Mouse (Mus musculus) megakaryocyte-erythroid progenitor cell, adult 5 weeks (primary cell): ENCODE data around the gene Nop14. TPM values are rescaled to one million over a fixed set of nuclear protein-coding genes. Genes with fewer than 3 reads are reported as not detected.

Experiments used
- polyA plus RNA-seq: library from polyadenylated mRNA; stranded (reverse); fragments of >175 nt; gene quantifications from 2 replicates; pipeline ENCODE4 v1.2.3, GENCODE M21; 2012

The Nop14 gene
- 28.7 and 40.5 TPM in 2 replicates for polyA plus RNA-seq

GRCm38 (mm10) chr5:34659686-34660590 is at the start of gene Nop14, which contains the start of gene Grk4:
TSS of gene Nop14 (minus strand) at chr5:34660148.
TSS of gene Grk4 (plus strand) at chr5:34660379.

GRCm38 (mm10) chr5:34636481-34637287 is 23.3 kb downstream of the Nop14 start, which contains the start of gene Mfsd10:
TSS of gene Mfsd10 (minus strand) at chr5:34637212.

Other genes starting within 250 kb of the Nop14 start
- gene Tnip2, start 146.2 kb downstream of the Nop14 start, polyA plus RNA-seq: 11.3 and 16.4 TPM in 2 replicates
- gene Sh3bp2, start 134.3 kb downstream of the Nop14 start, polyA plus RNA-seq: 20.6 and 30.0 TPM in 2 replicates
- 253 and 289 TPM in 2 replicates for gene Add1, start 86.5 kb downstream of the Nop14 start, polyA plus RNA-seq
- 482 and 553 TPM in 2 replicates for gene Mfsd10, start 22.9 kb downstream of the Nop14 start, polyA plus RNA-seq
- gene Grk4, start 231 bp upstream of the Nop14 start, polyA plus RNA-seq: 0.59 and 1.1 TPM in 2 replicates
- gene Htt, start 101.6 kb upstream of the Nop14 start, polyA plus RNA-seq: 3.5 and 3.8 TPM in 2 replicates
- gene Msantd1, start 247.9 kb upstream of the Nop14 start, polyA plus RNA-seq: 1.5 and 4.3 TPM in 2 replicates